Mouse (Mus musculus): ENCODE data around the gene Pick1.

GRCm38 (mm10) chr15:79216191-79216590, 12.8 kb upstream of the Pick1 start:
- TF ChIP-seq CTCF (IDR thresholded peaks at IDR 0.05; ENCODE audit: extremely low read depth, insufficient read depth, low read length) (no peak), POLR2A (IDR thresholded peaks at IDR 0.05; ENCODE audit: extremely low read depth, insufficient read depth, low read length) (no peak)
